Mouse (Mus musculus) retina, postnatal 1 day (tissue): ENCODE results near the gene 2610318N02Rik.

Source experiments
- DNase-seq: peaks from one replicate; pipeline ENCODE4 v3.0.0-alpha.2; 2012

The 2610318N02Rik gene

DNA sequence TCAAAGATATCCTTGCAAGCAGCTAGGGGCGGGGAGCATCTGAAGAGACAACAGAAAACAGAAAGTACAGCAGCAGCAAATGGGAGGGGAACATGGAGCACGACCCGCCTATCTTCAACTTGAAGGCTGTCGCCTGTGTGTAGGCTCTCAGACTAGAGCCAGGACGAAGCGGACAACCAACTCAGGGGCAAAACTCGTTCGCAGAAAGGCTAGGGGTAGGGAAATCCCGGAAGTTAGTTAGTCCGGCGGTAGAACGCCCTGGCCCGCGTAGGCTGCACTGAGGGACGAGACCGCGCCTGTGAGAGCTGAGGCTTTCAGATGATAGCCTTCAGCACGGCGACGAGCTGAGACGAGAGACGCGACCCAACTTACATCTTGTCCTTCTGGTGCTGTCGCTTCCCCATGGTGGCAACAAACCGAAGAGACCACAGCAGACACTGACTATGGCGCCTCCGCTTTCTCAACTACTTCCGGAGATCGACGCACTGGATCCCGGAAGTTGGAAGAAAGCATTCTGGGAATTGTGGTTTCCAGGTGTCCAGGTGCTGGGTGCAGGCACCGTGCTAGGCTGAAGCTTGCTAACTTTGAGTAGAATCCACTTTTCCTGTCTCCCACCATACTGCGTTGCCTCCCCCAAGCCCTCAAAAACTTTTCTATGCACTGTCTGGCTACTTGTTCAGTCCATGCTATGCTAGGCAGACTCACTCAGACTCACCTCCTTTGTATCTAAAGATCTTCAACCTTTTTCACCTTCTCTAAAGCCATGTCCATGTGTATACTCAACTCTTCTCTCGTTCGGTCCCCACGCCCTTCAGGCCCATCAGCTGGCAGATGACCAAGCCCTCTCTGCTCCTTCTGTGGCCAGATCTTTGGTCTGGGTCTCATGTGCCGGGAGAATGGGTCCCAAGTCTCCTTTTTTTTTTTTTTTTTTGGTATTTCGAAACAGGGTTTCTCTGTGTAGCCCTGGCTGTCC, 13.9 kb downstream of the 2610318N02Rik start, which contains the start of gene Ppil2:
TSS of gene Ppil2 (minus strand) at position 487 of the 973 bp plus-strand sequence.
- DNase-seq = peak; percentile 91

DNA sequence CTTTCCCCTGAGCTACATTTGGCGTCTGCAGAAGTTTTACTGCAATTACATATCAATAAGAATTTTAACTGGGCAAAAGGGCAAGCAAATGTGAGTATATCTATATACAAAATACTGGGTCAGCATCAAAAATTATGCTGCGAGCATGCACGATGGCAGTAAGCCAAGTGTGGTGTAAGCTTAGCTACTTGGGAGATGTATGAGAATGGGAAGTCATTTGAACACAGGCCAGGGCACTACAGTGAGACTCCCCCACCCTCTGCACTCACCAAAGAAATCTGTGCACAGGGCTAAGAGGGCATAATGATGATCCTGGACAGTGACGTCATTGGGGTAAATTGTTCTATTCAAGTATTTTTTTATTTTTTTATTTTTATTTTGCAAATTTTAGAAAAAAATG, 20.4 kb downstream of the 2610318N02Rik start:
- DNase-seq = no peak

DNA sequence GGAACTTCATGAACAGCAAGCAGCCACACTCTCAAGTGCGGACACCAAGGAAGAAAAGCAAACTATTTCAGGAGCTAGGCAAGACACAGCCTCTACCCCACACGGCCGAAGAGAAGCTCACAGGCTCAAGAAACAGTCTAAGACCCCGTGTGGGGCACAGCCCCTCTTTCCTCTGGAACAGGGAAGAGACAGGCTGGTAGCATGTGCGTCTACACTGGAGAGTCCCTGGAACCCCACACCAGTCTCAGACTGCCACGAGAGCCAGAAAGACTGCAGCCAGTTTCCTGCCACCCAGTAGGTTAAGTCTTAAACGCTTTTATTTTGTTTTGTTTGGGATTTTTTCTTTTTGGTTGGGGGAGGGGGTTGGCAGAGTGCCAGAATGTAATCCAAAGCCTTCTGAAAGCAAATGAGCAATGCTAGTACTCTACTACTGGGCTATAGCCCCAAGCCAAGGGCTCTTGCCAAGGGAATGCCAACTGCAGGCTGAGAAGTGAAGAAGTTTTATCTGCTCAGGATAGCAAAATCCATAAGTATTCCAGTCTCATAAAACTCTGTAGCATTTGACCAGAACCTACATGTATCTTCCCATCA, 22.2 kb downstream of the 2610318N02Rik start:
- no peak for DNase-seq

DNA sequence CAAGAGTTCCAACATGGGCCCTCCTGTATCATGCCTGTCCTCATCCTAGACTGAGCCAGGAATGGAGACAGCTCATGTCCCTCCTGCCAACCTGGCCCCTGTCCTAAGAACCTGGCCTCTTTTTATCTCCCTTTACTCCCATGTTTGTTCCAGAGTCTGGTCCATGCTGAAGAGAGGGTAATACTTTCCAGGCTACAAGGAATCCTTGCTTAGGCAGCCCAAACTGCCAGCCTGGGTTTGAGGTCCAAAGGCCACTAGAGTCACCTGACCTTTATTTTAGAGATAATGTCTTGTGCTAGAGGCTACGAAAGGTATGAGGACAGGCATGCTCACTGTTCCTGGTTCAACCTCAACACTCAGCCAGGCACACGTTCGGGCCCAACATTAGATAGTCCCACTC, 28.0 kb downstream of the 2610318N02Rik start:
- DNase-seq = no peak

DNA sequence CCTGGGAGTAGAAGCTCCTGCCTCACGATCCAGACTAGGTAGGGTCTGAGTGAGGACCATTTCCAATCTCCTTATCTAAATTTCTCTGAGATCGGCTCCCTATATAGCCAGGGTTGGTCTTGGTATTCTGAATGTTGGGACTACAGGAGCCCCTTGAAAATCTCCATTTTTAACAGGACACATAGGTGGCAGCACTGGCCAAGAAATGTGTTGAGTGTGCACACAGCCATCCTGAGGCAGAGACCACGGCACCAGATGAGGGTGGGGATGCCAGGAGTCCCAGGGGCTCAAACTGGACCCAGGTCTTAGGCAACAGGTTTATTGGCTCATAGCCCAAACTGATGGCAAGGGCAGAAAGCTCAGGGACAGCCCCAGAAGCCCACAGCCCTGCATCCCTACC, 36.6 kb downstream of the 2610318N02Rik start:
- DNase-seq = no peak

DNA sequence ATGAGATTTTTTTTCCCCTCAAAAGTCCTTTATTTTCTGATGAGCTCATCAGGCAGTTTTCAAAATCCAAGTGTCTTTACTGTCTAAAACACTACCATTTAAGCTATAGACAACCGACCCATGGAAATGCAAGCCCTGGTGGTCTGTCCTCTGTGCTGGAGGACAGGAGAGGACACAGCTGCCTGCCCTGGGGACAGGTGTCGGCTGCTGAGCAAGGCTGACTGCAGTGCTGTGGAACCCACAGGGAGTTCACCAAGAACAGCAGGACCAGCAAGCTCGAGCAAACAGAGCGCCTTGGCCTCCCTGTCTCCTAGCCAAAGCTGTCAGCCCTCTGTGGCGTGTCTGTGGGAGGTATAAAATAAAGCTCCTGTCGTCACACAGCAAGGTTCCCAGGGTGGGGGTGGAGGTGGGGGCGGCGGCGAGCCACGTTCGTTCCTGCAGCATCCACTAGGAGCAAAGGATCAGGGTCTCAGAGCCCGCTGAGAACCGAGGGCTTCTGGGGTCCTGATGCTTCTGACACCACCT, 38.2 kb downstream of the 2610318N02Rik start:
- no peak for DNase-seq

DNA sequence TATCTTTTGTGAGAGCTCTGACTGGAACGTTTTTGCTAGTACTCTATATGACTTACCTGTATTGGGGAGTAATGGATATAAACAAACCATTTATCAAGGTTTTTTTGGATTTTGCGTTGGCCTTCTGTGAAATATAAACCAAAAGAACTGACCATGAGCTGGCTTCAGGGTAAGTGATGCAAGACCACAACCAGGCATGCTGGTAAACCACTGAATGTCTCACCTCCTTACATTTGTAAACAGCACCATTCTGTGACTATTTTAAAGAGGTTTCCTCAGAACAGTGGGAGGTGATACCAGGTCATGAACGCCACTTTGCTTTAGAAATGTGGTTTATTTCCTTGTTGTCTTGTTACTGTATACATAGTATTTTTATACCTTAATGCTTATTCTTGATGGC, 38.7 kb downstream of the 2610318N02Rik start:
- no peak for DNase-seq

DNA sequence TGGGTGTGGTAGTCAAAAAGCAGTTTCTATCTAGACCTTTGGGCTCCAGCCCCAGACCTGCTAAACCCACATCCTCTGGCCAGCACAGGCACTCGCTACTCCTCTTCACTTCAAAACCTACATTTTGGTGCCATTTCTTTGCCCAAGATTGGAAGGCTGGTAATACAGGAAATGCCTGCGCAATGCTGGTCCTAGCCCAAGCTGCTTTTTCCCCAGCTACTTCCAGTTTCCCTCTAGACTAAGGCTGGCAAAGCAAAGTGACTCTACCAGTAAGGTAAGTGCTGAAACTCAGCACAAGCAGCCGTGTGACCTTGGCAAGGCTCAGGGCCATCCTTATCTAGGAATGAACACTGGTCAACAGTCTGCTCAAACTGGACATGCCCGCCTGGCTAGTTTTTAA, 39.3 kb downstream of the 2610318N02Rik start:
- DNase-seq = no peak

DNA sequence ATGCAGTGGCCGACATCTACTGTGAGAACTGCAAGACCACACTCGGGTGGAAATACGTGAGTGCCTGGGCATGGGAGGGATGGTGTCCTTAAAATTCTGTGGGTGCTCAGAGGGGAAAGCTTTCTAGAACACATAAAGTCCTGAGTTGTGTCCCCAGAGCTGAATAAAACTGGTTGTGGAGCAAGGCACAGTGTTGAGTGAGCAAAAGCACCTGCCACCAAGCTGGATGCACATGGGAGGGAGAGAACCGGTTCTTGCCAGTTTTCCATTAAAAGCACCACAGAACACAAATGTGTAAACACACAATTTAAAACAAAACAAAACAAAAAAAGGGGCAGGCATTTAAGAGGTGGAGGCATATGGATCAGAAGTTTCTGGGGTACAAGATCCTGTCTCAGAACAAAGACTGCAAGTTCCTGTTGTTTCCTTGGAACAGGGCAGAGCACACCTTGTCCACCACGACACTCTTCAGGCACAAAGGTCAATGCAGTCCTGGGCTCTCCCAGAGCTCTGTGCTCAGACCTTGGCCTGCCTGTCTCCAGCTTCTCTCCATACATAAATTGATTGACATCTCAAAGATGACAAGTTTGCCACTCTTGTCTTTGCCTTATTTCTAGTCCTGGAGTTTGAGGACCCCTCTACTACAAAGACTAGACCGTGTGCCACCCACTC, 42.7 kb downstream of the 2610318N02Rik start:
- DNase-seq = no peak

DNA sequence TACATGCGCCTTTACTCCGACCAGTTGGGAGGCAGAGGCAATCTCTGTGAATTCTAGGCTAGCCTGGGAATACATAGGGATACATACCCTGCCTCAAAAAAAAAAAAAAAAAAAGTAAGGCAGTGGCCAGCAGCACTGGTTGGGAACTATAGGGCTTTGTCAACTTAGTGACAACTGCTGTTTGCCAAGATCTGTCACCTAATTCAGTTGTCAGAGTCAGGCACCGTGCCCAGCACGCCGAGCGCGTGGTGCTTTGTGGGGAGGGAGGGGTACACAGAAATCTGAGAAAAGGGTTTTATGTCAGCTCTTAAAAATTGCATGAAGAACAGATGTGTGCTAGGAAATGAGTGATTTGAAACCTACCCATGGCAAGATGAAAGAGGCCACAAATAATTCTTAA, 46.9 kb downstream of the 2610318N02Rik start:
- DNase-seq = no peak

DNA sequence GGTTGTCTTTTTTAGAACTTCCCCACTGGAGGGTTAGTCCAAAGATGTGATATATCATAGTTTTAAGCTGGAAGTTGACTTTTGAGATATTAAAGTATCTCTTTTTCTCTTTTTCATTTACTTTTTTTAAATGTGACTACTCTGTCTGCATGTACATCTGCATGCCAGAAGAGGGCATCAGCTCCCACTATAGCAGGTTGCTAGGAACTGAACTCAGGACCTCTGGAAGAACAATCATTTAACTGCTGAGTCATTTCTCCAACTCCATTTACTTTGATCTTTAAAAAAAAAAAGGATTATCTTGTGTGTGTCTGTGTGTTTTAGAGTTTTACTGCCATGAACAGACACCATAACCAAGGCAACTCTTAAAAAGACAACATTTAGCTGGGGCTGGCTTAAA, 48.1 kb downstream of the 2610318N02Rik start:
- no peak for DNase-seq

DNA sequence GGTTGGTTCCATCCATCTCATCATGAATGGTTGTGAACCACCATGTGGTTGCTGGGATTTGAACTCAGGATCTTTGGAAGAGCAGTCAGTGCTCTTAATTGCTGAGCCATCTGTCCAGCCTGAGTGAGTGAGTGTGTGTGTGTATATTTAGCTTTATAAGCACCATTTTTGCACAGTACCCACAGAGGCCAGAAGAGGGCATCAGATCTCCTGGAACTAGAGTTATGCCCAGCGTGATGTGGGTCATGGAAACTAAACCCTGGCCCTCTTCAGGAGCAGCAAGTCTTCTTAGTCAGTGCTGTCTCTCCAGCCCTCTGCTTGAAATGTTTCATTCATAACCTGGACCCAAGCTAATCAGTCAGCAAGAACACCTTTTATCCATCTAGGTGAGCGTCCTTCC, 48.7 kb downstream of the 2610318N02Rik start:
- peak; percentile 32 for DNase-seq

DNA sequence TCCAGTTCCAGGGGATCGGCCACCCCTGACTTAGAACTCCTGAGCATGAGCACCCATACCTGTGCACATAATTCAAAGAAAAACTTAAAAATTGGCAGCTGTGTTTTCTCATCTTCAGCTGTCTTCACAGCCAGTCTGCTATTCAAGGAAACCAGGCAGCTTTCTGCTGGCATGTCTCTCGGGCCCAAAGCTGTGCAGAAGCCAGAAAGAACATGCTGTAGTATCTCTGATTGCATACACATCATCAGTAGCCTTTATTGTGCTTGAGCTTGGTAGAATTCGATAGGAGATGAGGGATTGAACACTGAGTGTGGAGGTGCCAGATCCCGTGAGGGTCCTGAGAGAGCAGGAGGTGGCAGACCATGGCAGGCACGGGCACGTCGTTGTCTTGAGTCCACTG, 52.0 kb downstream of the 2610318N02Rik start:
- DNase-seq = no peak

DNA sequence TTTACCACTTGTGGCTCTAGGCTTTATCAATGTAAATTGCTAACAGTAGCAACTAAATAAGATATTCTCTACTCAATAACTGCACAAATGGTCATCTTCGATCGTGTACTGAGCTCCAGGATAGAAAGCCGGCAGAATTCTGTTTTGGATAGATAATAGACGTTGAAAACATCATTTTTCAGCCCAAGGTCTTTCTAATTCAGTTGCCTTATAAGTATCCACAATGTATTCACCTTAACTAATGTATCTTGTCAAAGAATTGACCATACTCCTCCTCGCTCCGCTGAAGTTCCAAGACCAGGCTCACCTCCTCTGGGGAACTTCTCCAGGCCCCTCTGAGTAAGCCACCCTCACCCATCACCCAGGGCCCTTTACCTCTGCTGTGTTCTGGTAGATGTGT, 54.3 kb downstream of the 2610318N02Rik start:
- no peak for DNase-seq

DNA sequence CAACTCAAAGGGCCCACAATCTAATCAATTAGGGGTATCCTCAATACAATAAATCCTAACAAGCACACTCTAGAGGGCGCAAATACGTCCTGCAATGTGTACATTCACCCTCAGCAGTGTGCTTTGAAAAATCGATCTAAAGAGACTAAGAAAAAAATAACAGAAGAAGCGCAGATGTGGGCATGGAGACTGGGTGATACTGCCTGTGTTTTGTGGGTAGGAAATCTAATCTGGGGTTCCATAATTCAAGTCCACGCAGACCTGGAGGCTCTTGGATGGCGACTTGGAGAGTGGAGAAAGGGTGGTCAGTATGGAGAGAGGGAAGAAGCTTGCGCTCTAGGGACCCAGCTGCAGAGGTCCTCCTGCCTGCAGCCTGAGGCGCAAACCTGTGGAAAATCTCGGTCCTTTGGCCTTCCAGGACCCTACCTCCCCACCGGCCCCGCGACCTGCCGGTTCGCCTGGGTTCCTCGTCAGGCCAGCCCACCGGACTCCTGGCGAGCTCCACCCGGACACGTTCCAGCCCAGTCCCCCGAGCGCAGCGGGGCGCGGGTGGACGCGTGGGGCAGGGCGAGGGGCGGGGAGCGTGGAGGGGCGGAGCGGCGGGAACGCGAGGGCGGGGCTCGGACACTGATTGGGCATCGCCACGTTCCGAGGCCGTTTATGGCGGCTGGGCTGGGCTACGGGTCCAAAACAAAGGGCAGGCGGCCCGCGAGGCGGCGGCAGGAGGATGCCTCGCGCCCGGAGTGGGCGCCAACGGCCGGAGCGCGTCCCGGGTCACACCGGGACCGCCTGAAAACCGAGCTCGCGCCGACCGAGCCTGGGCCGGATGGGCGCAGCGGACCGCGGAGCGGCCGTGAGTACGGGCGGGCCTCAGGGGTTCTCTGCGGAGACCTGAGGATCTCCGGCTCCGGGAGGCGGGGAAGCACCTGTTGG, 55.2 kb downstream of the 2610318N02Rik start, which contains the start of gene Ypel1:
TSS of gene Ypel1 (plus strand) at position 186 of the 933 bp plus-strand sequence.
- peak; percentile 94 for DNase-seq

DNA sequence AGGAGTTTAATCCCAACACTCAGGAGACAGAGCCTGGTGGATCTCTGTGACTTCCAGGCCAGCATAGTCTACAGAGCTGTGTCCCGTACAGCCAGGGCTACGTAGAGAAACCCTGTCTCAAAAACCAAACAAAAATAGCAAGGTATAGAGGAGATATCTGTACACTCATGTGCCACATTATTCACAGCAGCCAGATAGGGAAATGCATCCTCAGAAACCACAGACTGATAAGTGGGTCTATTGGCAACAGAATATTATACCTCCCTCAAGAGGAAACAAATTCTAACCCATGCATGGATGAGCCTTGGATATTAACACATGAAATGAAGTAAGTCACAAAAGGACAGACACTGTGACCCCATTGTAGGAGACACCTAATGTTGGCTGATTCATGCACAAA, 57.4 kb downstream of the 2610318N02Rik start:
- DNase-seq = no peak
